Mouse (Mus musculus) hindlimb bud, embryonic 11.5 days (tissue): Measurements from ENCODE around the gene Ppm1h.

Source experiments
- DNase-seq: peaks from one replicate; pipeline ENCODE4 v3.0.0-alpha.2; 2012; ENCODE audit warnings: low read depth, low spot score; ENCODE audit errors: extremely low spot score

Ppm1h gene

DNA sequence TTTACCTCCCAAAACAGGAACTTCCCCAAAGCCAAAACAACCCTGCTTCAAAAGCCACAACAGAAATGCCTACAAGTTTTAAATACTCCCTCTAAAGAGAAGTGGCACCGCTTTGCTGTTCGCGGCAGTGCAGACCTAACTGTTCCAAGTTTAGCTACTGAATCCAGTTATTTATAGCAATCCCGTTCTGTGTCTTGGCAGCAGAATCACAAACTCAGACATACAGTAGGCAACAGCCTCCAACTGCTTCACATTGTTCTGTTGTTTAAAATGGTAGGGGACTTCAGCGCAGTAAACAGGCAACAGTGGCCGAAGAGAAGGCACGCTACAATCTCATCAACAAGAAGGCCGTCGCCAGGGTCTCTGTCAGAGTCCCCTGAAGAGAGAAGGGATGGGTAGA lies 312.5 kb downstream of the Ppm1h start:
- DNase-seq, result no peak

DNA sequence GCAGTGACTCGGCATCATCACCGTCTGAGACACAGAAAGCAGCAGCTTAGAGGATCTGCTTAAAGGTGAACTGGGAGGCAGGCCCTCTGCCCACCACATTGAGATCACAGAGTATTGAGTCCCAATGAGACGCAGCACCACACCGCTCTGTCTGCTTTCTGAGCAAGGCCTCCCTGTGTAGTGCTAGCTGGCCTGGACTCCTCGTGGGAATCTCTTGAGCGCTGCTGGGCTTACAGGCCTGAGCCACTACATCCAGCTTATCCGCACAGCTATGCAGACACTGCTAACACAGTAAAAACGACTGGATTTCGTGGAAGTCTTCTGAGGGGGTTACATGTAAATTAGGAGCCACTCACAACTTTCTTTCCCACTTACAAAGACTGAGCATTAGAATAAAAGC lies 313.1 kb downstream of the Ppm1h start:
- no peak for DNase-seq

DNA sequence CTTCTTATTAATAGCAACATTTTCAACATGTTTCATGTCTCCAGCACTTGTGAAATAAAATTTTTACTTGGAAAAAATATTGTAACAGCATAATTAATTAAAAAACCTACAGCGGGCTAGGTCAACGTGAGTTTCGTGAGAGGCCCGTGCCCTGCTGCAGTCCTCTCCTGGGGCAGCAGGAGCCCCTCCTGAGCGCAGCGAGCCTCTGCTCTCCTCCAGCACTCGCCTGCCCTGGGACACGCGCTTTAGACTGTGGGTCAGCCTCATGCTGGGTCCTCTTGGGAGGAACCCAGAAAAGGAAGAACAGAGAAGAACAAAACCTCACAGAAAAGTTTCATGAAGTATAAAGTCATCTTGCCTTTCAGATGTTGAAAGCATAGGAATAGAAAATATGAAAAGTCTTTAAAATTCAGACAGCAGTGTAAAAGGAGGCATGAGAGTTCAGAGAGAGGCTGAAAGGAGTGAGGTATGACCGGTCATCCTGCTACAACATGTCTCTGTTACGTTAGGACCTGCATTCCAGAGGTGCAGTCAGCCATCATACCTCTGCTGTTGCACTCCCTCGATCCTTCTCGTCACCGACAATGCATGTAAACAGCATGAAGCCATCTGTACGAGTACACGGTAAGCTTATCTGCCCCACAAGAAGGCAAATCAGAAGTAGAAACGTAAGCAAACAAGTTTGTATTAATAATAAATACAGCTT lies 316.0 kb downstream of the Ppm1h start:
- DNase-seq, result no peak
